Mouse (Mus musculus) spleen, postnatal 10 days (tissue): Measurements from ENCODE around the gene Vmn1r231.

Experiments used
- DNase-seq, 2 experiments: peaks; one replicate each; pipeline ENCODE4 v3.0.0; 2021 to 2022; ENCODE audit warnings: low spot score in 2 of 2

Vmn1r231 gene

GRCm38 (mm10) chr17:20904991-20905390 lies at the start of gene Vmn1r231:
Gene Vmn1r231 (minus strand): TSS chr17:20905091.
- DNase-seq: no peak

GRCm38 (mm10) chr17:20946636-20947035 lies 41.7 kb upstream of the Vmn1r231 start:
- no peak for DNase-seq

GRCm38 (mm10) chr17:20946026-20946565 lies 41.2 kb upstream of the Vmn1r231 start:
- peak; percentile 28 to 32 for DNase-seq

DNA sequence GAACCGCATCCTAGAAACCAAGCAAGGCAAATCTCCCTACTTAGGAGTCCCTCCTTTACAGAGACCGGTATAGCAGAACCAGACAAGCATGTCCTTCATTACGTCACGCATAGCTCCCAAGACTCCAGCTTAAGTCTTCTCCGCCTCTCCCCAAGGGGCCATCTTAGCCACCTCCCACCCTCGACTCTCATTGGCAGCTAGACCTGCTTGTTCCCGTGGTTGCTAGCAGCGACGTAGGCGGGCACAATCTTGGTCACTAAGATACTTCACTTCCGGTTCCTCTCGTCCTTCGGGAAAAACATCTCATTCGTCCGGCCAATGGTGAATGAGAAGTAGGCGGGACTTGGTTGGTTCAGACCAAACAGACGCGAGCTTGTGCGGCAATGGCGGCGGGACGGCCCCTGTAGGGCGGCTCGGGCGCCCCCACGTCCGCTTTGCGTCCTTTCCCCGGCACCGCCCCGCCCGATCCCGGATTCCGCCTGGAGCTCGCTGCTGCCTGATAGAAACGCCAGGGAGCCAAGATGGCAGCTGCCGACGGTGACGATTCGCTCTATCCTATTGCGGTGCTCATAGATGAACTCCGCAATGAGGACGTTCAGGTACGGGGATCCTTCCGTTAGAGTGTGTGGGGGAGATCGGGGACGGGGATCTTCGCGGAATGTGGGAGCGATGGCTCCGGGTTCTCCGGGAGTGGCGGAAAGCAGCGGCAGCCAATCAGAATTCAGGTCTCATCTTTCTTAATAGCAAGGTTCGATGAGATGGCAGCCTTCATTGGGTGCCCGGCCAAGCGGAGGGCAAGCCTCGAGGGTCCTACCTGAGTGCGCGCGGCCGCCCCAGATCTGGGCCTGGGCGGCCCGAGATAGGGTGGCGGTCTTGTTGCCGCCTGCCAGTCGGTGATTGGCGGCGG lies 40.3 kb upstream of the Vmn1r231 start, which contains the start of gene Ppp2r1a:
Ppp2r1a (plus strand) TSS at position 327 of the 907 bp plus-strand sequence.
- DNase-seq: peak; percentile 96 to 97

DNA sequence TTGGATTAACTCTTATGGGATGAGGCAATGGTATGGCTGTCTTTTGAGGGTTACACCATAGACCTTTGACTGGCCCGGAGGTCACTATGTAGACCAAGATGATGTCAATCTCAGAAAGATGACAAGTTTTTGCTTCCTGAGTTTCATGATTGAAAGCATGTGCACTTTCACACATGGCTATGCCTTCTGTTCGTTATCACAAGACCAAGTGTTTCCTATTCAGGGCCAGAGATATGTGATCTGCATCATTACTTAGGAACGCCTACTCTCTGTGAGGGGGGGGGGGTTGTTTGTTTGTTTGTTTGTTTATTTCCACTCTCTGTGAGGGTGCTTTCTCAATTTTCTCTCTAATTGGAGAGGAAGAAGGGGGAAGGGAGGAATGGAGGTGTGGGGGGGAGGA lies 39.3 kb upstream of the Vmn1r231 start:
- DNase-seq: no peak

DNA sequence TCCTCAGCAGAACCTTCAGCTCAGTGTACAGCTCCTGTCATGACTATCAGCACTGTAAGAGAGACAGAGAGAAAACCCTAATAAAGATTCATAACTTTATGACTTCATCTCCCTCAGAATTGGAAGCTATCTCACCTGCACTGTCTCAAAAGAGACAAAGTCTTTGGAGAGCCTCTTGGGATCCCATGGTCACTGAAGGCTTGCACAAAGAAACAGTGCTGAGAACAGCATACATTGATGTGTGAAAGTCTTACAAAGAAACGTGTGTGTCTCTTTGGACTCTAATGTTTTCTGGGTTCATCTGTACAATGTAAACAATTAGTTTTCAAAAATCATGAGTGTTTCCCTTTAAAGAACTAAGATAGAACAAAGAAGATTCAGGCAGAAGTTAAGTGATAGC lies 14.7 kb upstream of the Vmn1r231 start, which contains the start of gene Vmn1r232:
Vmn1r232 (minus strand) TSS at position 101 of the 400 bp plus-strand sequence.
- DNase-seq: no peak

DNA sequence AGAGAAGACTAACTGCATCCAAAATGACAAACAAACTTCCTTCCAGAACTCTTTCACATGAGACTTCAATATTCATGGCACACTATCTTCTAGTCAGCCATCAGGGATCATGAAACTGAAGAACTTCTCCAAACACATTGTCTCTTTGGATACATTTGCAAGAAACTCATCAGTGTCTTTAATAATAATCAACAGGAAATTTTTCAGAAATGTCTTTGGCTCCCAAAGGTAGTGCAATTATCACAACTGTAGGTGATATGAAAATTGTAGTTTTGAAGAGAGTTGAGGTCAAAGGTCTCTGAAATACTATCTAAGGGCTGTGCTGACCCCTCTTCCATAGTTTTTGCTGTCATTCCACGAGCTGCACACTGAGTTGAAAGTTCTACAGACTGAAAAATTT lies 64.7 kb downstream of the Vmn1r231 start, which contains the start of gene Vmn1r230:
Vmn1r230 (plus strand) TSS at position 301 of the 400 bp plus-strand sequence.
- DNase-seq: no peak
